Mouse (Mus musculus): ENCODE results near the gene Trp63. TPM values are rescaled to one million over a fixed set of nuclear protein-coding genes. Genes with fewer than 3 reads are reported as not detected.

Trp63 gene
- total RNA-seq, 2 experiments from 2014 or later: 6.5 to 8.0 TPM

GRCm38 (mm10) chr16:25779964-25780363 is 96.4 kb downstream of the Trp63 start:
- no peak for DNase-seq

DNA sequence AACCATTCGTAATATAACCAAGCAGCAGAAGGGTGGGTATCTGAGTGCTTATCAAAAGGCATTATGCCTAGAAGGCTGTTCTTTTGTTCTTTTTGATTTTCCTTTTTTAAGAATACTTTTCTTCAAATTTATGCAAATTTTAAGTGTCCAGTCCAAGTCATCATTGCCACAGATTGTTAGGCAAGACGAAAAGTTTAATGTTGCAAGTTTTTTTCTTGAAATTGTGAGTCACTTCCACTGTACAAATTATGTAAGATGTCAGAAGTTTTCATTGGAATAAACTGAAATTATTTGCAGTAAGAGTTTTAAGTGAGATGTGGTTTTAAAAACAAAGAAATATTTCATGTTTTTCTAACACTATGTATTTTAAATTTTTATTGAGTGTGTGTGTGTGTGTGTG is 100.7 kb downstream of the Trp63 start:
- no peak for DNase-seq

DNA sequence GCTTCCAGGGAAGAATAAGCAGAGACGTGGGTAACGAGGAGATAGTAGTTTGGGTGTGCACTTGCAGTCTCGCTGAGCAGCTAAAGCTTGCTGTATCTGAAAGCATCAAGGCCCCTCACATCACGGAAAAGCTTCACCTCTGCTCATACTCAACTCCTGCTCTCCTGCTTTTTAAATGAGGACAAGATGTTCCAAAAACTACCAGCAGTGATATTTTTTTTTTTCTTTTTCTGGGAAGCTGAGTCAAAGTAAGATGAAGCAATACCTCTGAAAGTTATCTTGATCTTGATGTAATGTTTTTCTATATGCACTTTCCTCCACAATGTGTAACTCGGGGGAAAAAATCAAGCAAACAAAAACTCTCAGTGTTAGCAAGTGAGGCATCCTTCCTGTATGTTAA is 102.9 kb downstream of the Trp63 start:
- no peak for DNase-seq

DNA sequence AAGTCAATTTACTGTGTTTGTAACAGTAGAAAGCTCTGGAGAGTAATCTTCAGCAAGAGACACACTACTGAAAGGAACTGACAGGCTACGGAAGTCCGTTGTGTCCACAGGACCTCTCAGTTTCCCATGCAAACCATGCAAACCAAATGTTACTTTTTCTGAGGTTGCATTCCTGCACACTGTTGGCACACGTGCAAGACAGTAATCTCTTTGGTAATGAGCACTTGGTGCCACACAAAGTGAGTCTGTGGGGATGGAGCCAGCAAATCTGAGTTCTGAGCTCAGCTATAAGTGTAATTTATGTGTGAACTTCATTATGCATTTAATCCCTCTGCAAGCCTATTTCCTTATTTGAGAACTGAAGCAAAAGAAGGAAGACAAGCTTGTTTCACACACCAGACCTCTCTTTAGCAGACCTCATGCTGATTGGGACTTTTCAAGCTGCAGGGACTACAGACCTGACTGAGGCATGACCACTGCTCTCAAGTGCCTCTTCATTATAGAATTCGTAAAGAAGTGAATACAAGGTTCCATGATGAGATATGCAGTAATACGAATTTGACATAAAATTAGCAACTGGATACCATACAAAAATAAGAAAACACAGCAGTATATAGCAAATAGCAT is 109.2 kb downstream of the Trp63 start:
- no peak for DNase-seq

GRCm38 (mm10) chr16:25797732-25798294 is 114.2 kb downstream of the Trp63 start:
- no peak for DNase-seq

DNA sequence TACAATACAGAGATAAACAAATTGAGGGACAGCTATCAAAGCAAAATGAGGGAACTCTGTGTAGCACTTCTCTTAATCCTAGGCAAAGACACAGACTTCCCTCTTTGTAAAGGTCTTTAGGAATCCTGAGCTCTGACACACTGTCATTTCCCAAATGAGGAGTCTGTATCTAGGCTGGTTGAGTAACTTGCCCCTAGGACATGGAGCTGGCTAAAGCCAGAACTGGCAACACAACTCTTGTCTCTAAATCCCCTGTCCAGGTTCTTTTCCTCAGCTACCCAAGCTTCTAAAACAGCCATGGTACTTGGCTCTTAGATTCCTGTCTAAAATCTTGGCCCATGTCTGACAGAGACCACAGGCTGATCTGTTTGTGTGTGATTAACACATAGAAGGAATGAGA is 116.1 kb downstream of the Trp63 start:
- no peak for DNase-seq

GRCm38 (mm10) chr16:25804955-25805354 is 121.4 kb downstream of the Trp63 start:
- DNase-seq: peak; percentile 18

- DNase-seq: no peak
Measured at GRCm38 (mm10) chr16:25807116-25807515, 123.6 kb downstream of the Trp63 start.

GRCm38 (mm10) chr16:25817753-25818624 is 134.4 kb downstream of the Trp63 start:
- no peak for DNase-seq

GRCm38 (mm10) chr16:25826016-25826415 is 142.5 kb downstream of the Trp63 start:
- peak; percentile 73 for DNase-seq

DNA sequence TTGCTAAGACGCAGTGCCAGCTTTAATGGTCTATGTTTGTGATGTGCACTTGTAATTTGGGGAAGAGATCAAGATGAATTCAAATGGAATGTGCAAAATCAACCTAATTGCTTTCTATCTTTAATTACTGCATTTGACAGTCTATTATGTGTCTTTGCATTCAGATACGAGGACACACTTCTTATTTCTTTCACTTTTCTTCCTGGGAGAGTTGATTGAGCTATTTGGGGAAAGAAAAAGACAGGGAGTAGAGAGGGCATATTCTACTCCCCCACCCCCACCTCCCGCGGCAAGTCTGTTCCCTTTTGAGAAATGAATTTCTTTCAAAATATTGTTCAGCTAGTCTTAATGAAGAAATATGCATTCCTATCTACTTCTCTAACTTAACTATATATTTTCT is 149.0 kb downstream of the Trp63 start:
- no peak for DNase-seq

- no peak for DNase-seq
Measured at GRCm38 (mm10) chr16:25835301-25835700, 151.7 kb downstream of the Trp63 start.

GRCm38 (mm10) chr16:25835723-25836122 is 152.2 kb downstream of the Trp63 start:
- DNase-seq: no peak

GRCm38 (mm10) chr16:25842996-25843395 is 159.4 kb downstream of the Trp63 start:
- no peak for DNase-seq

DNA sequence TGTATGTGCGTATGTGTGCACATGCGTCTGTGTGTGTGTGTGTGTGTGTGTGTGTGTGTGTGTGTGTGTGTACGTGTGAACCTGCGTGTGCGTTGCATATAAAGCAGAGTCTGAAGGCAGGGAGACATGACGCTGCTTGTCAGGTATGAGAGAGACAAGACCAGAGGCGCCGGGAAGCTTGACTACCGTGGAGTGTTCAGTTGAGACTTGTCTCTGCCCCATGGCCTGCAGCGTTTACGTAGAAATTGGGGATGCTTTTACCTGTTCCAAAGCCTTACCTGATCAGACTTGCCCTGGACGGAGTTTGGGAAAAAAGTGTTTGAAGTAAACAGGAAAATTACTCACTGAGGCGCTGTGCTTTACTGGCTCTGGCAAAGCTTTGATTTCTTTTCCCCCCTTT is 160.1 kb downstream of the Trp63 start:
- no peak for DNase-seq

- DNase-seq: no peak
Measured at GRCm38 (mm10) chr16:25846611-25847010, 163.0 kb downstream of the Trp63 start.

- no peak for DNase-seq
Measured at GRCm38 (mm10) chr16:25848474-25848873, 164.9 kb downstream of the Trp63 start.

DNA sequence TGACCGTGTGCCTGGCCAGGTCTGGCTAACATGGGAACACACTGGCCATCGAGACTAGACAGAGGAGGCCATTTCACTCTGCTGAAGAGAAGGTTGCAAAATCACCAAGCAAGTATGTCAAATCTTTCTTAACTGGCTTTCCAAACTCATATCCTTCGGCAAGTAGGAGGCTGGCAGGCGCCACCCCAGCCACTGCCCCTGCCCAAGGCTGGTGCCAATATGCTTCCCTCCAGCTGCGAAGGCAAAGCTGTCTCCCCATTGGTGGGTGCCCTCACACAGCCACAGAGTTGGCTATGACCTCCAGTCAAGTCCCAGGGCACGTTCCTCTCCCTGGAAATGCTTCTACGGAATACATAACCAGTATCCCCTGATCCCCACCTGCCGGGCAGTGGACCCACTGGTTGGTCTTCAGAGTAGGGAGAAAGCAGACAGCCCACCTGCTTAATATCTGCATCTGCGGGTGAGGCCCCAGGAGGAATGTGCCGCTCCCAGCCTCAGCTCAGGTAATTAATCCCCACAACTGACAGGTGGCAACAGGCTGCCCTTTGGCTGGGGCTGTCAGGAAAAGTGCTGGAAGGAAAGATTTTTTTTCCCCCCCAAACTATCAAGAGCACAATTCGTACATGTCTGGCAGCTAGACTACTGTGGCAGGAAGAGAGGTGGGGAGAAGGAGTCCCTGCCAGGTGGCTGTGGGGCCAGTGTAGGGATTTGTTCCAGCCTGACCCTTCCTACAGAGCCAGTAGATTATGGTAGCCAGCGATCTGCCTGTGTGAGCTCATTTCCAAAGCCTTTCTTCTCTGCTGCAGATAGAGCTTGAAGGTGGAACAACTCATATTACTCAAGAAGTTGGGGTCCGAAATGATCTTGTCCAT is 166.3 kb downstream of the Trp63 start:
- no peak for DNase-seq

DNA sequence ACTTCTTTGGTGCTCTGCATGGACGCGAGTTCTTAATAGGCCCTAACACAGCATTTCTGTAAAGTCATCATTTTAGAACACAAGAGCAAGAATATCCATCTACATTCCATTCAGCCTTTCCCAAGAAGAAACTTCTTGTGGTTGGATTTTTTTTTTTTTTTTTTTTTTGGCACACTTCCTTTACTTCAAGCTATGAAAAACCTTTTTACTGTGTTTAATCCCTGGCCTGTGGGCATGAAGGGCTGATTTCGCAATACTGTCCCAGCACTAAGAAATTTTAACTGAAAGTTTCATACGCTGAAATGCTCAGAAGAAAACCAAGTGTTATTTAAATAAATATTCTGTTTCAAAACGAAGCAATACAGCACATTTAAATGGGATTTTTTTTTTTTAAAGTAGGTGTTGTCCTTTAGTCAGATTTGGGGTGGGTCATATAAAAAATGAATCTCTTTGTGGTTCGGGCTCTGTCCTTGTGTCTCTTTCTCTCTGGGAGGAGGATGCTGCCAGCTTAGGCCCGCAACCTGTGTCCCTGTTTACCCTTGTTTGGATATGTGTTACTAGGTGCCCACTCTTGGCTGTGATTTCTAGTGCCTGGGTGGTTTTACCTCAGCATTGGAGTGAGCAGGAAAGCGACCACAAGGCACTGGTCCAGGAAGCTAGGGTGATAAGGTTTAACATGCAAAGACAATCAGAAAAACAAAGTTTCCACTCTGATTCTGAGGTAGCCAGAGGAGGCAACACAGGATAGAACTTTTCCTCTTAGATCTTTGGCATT is 177.4 kb downstream of the Trp63 start:
- DNase-seq: no peak

DNA sequence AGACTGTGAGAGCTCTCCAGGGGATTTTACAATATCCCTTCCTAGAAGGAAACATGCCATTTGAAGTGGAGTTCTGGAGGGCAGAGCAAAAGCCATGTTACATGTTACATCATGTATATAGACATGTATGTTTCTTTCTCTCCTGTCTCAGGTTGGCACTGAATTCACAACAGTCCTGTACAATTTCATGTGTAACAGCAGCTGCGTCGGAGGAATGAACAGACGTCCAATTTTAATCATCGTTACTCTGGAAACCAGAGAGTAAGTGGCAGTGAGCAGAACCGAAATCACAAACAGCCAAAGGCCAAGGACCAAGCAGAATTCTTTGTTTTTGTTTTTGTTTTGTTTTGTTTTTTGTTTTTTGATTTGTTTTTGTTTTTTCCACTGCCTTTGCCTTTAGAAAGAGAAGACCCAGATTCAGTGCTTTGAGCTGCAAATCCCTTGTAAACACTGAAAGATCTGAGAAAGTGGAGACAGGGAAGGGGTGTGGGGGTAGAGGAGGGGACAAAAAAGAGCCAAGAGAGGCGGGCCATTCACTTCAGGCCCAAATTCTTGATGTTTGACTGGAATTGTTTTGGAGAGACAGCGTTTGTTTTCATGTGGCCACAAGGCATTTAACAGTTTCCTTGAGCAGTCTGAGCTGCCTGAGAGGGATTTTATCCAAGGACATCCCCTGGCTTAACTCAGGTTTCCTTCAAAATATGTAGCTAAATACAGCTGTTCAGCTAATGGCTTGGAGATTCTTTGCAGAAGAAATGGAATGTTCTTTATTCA is 181.7 kb downstream of the Trp63 start:
- DNase-seq: peak; percentile 33

DNA sequence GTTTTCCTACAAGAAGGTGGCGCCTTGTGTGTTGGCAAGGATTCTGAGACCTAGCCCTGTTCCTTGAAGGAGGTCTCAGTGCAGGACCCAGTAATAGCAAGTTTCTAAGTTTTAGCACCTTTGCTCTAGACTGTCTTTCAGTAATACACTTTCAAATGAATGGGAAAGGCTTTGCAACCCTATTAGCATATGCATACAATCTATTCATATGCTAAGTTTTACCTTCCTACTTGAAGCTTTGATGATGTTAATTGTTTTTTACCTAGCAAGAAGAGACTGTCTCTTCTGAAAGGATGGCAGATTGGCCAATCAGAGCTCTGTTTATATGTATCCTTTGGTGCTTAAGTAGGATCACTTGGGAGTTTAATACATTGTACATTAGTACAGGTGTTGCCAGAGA is 187.9 kb downstream of the Trp63 start:
- no peak for DNase-seq

Measured in gastrocnemius, postnatal 25 days (tissue).